Mouse (Mus musculus) kidney, embryonic 15.5 days (tissue): Measurements from ENCODE around the gene Cltc. TPM values are rescaled to one million over a fixed set of nuclear protein-coding genes. Genes with fewer than 3 reads are reported as not detected.

ENCODE experiments used
- ATAC-seq: fragments of 200-750 bp; cut with Nextera tagmentation; replicated peaks from 2 replicates; pipeline ENCODE4 v1.8.0; 2017; ENCODE audit warnings: moderate TSS enrichment; ENCODE audit not compliant: low FRiP score
- H3K27ac ChIP-seq: fragments of 300-500 bp; sonication (generic); 2 replicates; pipeline ENCODE4 v1.5.1; 2015; ENCODE audit warnings: mild to moderate bottlenecking, inconsistent platforms
- H3K27me3 ChIP-seq: fragments of 300-500 bp; sonication (generic); 2 replicates; pipeline ENCODE4 v1.6.1; 2015; ENCODE audit warnings: inconsistent platforms
- H3K36me3 ChIP-seq: fragments of 300-500 bp; sonication (generic); 2 replicates; pipeline ENCODE4 v1.6.1; 2015; ENCODE audit warnings: inconsistent platforms
- H3K4me1 ChIP-seq: fragments of 300-500 bp; sonication (generic); 2 replicates; pipeline ENCODE4 v1.6.1; 2015; ENCODE audit warnings: inconsistent platforms
- H3K4me2 ChIP-seq: fragments of 300-500 bp; sonication (generic); 2 replicates; pipeline ENCODE4 v1.6.1; 2015; ENCODE audit warnings: moderate library complexity, mild to moderate bottlenecking, inconsistent platforms
- H3K4me3 ChIP-seq: fragments of 300-500 bp; sonication (generic); replicated peaks from 2 replicates; pipeline ENCODE4 v1.5.1; 2015; ENCODE audit warnings: mild to moderate bottlenecking, inconsistent platforms
- H3K9ac ChIP-seq: fragments of 300-500 bp; sonication (generic); 2 replicates; pipeline ENCODE4 v1.6.1; 2015; ENCODE audit warnings: mild to moderate bottlenecking, inconsistent platforms
- H3K9me3 ChIP-seq: fragments of 300-500 bp; sonication (generic); replicated peaks from 2 replicates; pipeline ENCODE4 v1.6.1; 2016; ENCODE audit warnings: inconsistent platforms
- WGBS: fragments of 180-500 bp; shearing (Covaris S2); methylation state at CpG from one replicate; pipeline ENCODE4 v1.1.7; 2015; ENCODE audit warnings: mixed read lengths; 5-methylcytosine and 5-hydroxymethylcytosine counted together
- polyA plus RNA-seq: library from polyadenylated mRNA; unstranded; fragments of >200 nt; fragmentation: Nextera tagmentation; extraction: Ambion mirVana; gene quantifications from 2 replicates; pipeline ENCODE4 v1.2.1, GENCODE M21; 2015

Gene Cltc
- polyA plus RNA-seq, 1 experiment from 2014 or later, result 157 TPM

GRCm38 (mm10) chr11:86695461-86695860 lies 61.9 kb downstream of the Cltc start:
- no peak overlapping the region for H3K4me3 ChIP-seq
- no peak overlapping the region for H3K9ac ChIP-seq
- no peak for ATAC-seq
- no peaks in the 10 kb centered on the region for H3K9me3 ChIP-seq
- no peak overlapping the region for H3K27ac ChIP-seq
- peaks cover 96% of the 10 kb centered on the region for H3K36me3 ChIP-seq
- 76% methylated on average over 4 of the region's 4 CpGs for WGBS
- no peaks in the 10 kb centered on the region for H3K4me1 ChIP-seq
- H3K27me3 ChIP-seq, result no peaks in the 10 kb centered on the region
- H3K4me2 ChIP-seq, result no peak overlapping the region

GRCm38 (mm10) chr11:86692546-86692945 lies 64.8 kb downstream of the Cltc start:
- no peak for ATAC-seq
- no peaks in the 10 kb centered on the region for H3K27me3 ChIP-seq
- no peak overlapping the region for H3K9ac ChIP-seq
- WGBS, result 91% methylated on average over 2 of the region's 2 CpGs
- H3K4me1 ChIP-seq, result peaks cover 3% of the 10 kb centered on the region; the same call in 1 of the 2 replicates
- H3K27ac ChIP-seq, result no peak overlapping the region
- no peak overlapping the region for H3K4me2 ChIP-seq
- H3K36me3 ChIP-seq, result peaks cover 94% of the 10 kb centered on the region
- H3K9me3 ChIP-seq, result no peaks in the 10 kb centered on the region
- H3K4me3 ChIP-seq, result no peak overlapping the region

DNA sequence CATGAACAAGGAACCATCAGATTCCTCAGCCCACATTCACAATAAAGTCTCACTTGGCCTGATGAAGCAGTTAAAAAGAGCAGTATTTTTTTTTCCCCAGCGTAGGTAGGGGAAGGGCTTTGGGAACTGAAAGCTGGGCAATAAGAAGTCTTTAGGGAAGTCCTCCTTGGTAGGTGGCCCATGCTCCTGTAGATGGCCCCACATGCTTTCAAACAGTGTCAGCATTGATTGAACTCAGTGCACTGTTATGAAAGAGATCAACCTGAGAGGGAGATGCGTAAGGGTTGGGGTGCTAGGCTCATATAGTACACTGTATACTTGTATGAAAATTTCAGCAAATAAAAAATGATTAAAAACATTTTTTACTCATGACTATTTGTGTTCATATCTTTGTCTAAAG lies 65.4 kb downstream of the Cltc start:
- Histone ChIP-seq H3K9ac (no peak overlapping the region), H3K9me3 (no peaks in the 10 kb centered on the region), H3K27me3 (no peaks in the 10 kb centered on the region), H3K4me3 (no peak overlapping the region), H3K4me1 (peaks cover 4% of the 10 kb centered on the region), H3K36me3 (peaks cover 94% of the 10 kb centered on the region), H3K4me2 (no peak overlapping the region), H3K27ac (0 out of 2 replicates have a peak overlapping the region, but pooled peaks have one; percentile 0)
- ATAC-seq, result no peak
- WGBS, result 88% methylated on average over 2 of the region's 2 CpGs

DNA sequence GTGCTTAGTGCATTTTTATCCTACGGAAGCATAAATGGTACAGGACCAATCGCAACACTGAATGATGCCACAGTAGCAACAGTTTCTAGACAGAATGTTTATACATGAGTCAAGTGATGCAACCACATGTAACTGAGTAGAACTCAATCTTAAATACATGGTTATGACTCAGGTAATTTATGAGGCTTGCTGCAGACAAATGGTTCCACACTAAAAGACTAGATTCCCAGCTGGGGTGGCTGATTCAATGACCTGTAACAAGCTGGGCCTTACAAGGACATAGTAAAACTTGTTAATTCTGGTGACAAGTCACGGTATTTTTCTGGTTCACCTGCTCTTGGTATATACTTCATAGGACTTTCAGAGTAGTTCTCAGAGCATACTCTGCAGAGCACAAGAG lies 65.9 kb downstream of the Cltc start:
- Histone ChIP-seq H3K4me1 (peaks cover 6% of the 10 kb centered on the region), H3K27ac (peak overlapping the region; percentile 0; the same call in 1 of the 2 replicates), H3K9ac (no peak overlapping the region), H3K9me3 (no peaks in the 10 kb centered on the region), H3K4me3 (no peak overlapping the region), H3K27me3 (no peaks in the 10 kb centered on the region), H3K36me3 (peaks cover 92% of the 10 kb centered on the region), H3K4me2 (no peak overlapping the region)
- ATAC-seq, result no peak
- 71% methylated on average over 3 of the region's 3 CpGs for WGBS

- H3K4me3 ChIP-seq, result no peak overlapping the region
- ATAC-seq, result no peak
- H3K4me2 ChIP-seq, result no peak overlapping the region
- H3K36me3 ChIP-seq, result peaks cover 83% of the 10 kb centered on the region
- H3K9ac ChIP-seq, result no peak overlapping the region
- 89% methylated on average over 3 of the region's 3 CpGs for WGBS
- peaks cover 13% of the 10 kb centered on the region for H3K4me1 ChIP-seq
- H3K27me3 ChIP-seq, result no peaks in the 10 kb centered on the region
- no peaks in the 10 kb centered on the region for H3K9me3 ChIP-seq
- peak overlapping the region; percentile 48 for H3K27ac ChIP-seq
Observed at GRCm38 (mm10) chr11:86690383-86690782, 67.0 kb downstream of the Cltc start.

- H3K27ac ChIP-seq, result peak overlapping the region; percentile 41; the same call in 1 of the 2 replicates
- H3K4me3 ChIP-seq, result peak overlapping the region; percentile 91
- no peaks in the 10 kb centered on the region for H3K27me3 ChIP-seq
- H3K9me3 ChIP-seq, result no peaks in the 10 kb centered on the region
- WGBS, result 84% methylated on average over 1 of the region's 1 CpGs
- peak overlapping the region; percentile 88 for H3K4me2 ChIP-seq
- H3K36me3 ChIP-seq, result peaks cover 34% of the 10 kb centered on the region
- peak overlapping the region; percentile 89; the same call in 1 of the 2 replicates for H3K9ac ChIP-seq
- H3K4me1 ChIP-seq, result peaks cover 37% of the 10 kb centered on the region
- ATAC-seq, result no peak
Observed at GRCm38 (mm10) chr11:86685366-86685765, 72.0 kb downstream of the Cltc start.

GRCm38 (mm10) chr11:86684126-86685012 lies 73.0 kb downstream of the Cltc start:
- Histone ChIP-seq H3K27me3 (no peaks in the 10 kb centered on the region), H3K4me3 (peak overlapping the region; percentile 91), H3K9ac (peak overlapping the region; percentile 89), H3K4me1 (peaks cover 41% of the 10 kb centered on the region), H3K27ac (peak overlapping the region; percentile 98), H3K36me3 (peaks cover 24% of the 10 kb centered on the region), H3K4me2 (peak overlapping the region; percentile 88), H3K9me3 (no peaks in the 10 kb centered on the region)
- 0 out of 2 replicates have a peak, but pooled peaks have one; percentile 1 for ATAC-seq
- WGBS, result 7% methylated on average over 20 of the region's 20 CpGs

- no peaks in the 10 kb centered on the region for H3K27me3 ChIP-seq
- under 1% methylated on average over 56 of the region's 56 CpGs for WGBS
- peak; percentile 94 for ATAC-seq
Observed at GRCm38 (mm10) chr11:86683395-86684125, 73.8 kb downstream of the Cltc start, which contains the start of the genes Vmp1 and Ptrh2. Gene Vmp1, minus strand, starts transcription at chr11:86683836. Gene Ptrh2, plus strand, starts transcription at chr11:86683985.

GRCm38 (mm10) chr11:86682861-86683260 lies 74.5 kb downstream of the Cltc start:
- H3K27me3 ChIP-seq, result no peaks in the 10 kb centered on the region
- peak overlapping the region; percentile 88 for H3K4me2 ChIP-seq
- peaks cover 47% of the 10 kb centered on the region for H3K4me1 ChIP-seq
- peak overlapping the region; percentile 89 for H3K9ac ChIP-seq
- peaks cover 11% of the 10 kb centered on the region for H3K36me3 ChIP-seq
- no peaks in the 10 kb centered on the region for H3K9me3 ChIP-seq
- peak overlapping the region; percentile 98; the same call in 1 of the 2 replicates for H3K27ac ChIP-seq
- no peak for ATAC-seq
- WGBS, result 31% methylated on average over 7 of the region's 7 CpGs
- H3K4me3 ChIP-seq, result peak overlapping the region; percentile 91

More at GRCm38 (mm10) chr11:86683395-86684125, 73.8 kb downstream of the Cltc start, which contains the start of the genes Vmp1 and Ptrh2:
- Histone ChIP-seq H3K4me2 (peak within 1 kb of the TSS; percentile 88), H3K4me1 (peaks cover 47% of the 10 kb centered on the region), H3K4me3 (peak within 1 kb of the TSS; percentile 91), H3K9me3 (no peaks in the 10 kb centered on the region), H3K36me3 (peaks cover 16% of the 10 kb centered on the region), H3K9ac (peak within 1 kb of the TSS; percentile 89), H3K27ac (peak within 1 kb of the TSS; percentile 98)

DNA sequence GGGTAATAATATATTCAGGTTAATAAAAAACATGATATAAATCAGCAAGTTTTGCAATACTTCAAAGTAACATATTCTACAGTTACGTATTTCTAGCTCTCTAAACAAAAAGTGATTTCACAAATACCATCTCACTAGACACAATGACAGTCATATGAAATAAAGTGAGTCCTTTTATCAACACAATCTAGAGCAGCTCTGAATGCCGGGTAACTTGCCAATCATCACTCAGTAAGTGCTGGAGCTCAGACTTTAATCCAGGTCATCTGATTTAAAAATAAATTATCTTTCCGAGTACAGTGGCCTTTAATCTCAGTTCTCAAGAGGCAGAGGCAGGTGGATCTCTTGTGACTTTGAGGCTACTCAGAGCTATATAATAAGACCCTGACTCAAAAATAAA lies 75.9 kb downstream of the Cltc start:
- peak overlapping the region; percentile 91; the same call in 1 of the 2 replicates for H3K4me3 ChIP-seq
- H3K9ac ChIP-seq, result no peak overlapping the region
- 74% methylated on average over 3 of the region's 3 CpGs for WGBS
- 0 out of 2 replicates have a peak overlapping the region, but pooled peaks have one; percentile 14 for H3K27ac ChIP-seq
- ATAC-seq, result no peak
- H3K27me3 ChIP-seq, result no peaks in the 10 kb centered on the region
- H3K4me1 ChIP-seq, result peaks cover 44% of the 10 kb centered on the region
- H3K9me3 ChIP-seq, result no peaks in the 10 kb centered on the region
- H3K36me3 ChIP-seq, result peaks cover 5% of the 10 kb centered on the region; the same call in 1 of the 2 replicates
- peak overlapping the region; percentile 88; the same call in 1 of the 2 replicates for H3K4me2 ChIP-seq

DNA sequence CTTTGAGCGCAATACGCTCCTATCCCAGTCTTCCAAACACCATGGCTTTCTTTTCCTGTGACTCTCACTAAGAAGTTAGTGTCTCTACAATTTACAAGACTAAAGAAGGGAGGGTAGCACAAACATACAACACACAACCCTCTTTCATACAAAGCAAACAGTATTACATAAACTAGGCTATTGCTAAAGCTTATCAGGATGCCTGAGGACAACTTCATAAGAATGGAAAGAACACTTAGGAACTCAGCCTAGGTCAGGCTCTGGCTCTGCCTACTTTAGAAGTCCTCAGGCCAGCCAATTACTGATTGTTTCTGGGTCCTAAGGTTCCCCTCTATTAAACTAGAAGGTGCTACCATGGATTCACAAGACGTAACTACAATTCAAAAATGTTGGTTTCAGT lies 76.6 kb downstream of the Cltc start:
- no peak overlapping the region for H3K27ac ChIP-seq
- H3K27me3 ChIP-seq, result no peaks in the 10 kb centered on the region
- H3K4me2 ChIP-seq, result no peak overlapping the region
- H3K9me3 ChIP-seq, result no peaks in the 10 kb centered on the region
- WGBS, result 88% methylated on average over 3 of the region's 3 CpGs
- H3K4me3 ChIP-seq, result no peak overlapping the region
- peaks cover 8% of the 10 kb centered on the region; the same call in 1 of the 2 replicates for H3K36me3 ChIP-seq
- ATAC-seq, result no peak
- H3K9ac ChIP-seq, result no peak overlapping the region
- peaks cover 41% of the 10 kb centered on the region for H3K4me1 ChIP-seq
